Mouse (Mus musculus): ENCODE results near the gene Rapgef1. TPM values are rescaled to one million over a fixed set of nuclear protein-coding genes. Genes with fewer than 3 reads are reported as not detected.

Gene Rapgef1
- 45.3 and 52.4 TPM in 2 replicates for polyA plus RNA-seq (2012; rRNA removed)

DNA sequence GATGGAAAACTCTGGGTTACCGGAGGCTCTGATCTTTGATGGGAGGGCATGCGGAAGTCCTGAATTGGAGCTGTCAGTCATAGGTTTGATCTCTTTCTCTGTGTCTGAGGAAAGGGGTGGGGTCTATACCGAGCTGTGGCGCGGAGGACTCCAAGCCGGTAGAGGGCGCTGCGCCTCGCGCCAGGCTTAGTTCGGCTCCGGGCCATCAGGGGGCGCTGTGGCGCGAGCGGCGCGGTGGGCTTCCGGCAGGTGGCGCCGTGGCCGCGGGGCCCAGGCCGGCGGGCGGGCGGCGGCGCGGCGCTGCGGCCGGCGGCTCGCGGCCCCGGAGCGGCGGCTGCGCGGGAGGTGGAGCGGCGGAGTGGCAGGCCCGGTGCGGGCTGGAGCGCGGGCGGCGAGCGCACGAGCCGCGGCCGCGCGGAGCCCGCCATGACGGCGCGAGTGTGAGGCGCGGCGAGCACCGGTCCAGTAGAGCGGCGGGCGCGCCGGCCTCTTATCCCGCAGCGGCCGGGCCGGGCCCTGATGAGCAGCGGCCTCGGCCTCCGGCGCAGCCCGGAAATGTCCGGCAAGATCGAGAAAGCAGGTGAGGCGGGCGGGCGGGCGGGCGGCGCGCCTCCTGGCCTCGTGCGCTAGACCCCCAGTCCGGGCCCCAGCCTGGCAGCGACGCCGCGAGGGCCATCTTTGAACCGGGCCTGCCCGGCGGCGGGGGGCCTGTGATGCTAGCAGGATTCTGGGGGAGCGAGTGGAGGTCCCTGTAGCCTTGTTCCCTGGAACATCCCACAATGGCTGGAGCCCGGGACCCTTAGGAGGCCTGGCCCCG lies at the start of gene Rapgef1:
Gene Rapgef1 (plus strand): TSS at position 237 of the 817 bp plus-strand sequence.
- DNase-seq (ENCODE audit: low read depth) = no peak

DNA sequence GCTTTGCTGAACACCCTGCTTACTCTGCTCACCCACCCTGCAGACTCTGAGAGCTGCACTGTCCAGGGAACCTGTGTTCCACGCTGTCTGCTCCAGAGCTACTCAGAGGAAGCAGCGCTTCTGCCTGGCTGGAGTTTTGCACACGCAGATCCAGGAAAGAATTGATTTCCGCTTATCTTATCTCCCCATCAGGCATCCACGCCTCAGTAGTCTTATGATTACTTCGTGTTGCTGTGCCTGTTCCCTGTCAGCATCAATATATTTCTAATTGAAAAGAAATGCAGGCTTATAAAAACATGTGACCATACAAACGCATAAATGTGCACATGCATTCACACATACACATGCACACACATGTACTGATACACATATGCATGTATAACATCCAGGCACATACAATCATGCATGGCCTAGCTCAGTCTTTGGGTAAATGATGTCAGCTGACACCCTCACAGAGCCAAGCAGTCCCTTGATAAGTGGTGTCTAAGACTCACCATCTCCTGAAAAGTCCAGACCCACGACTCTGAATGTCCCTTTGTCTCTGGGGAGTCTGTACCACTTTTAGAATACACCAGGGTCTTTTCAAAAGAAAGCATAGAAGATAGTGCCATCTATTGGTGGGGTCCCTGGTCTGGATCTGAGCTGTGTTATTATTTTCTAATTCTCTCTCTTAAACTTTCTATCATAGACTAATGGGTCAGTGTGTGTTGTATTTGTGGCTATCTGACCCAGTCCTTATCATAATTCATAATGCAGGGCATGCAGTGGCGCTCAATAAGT lies 47.4 kb upstream of the Rapgef1 start:
- no peak for DNase-seq (ENCODE audit: low read depth)

DNA sequence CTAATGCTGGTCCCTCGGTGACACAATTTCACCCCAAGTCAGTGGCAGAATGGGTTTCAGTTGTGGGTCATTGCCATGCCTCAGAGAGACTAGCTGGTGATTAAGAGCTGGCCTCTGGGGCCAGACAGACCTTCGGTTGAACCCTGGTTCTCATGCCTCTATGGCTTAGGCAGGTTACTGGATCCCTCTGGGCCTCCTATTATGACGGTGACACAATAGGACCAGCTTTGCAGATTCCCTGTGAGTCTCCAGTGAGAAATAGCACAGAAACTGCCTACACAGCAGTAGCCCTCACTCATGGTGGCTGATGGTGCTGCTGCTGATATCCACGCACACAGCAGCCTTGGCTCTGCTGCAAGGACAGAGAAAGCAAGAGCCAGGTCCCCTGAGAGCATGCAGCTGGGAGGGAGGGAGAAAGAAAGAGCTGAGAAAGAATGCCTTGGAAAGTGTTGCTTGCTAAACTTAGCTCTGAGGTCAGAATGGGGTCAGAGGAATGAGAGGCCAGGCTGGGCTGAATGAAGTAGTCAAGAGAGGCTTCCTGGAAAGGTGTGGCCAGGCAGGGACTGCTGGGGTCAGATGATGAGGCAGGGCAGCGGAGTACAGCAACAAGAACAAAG lies 46.6 kb upstream of the Rapgef1 start:
- no peak for DNase-seq (ENCODE audit: low read depth)

DNA sequence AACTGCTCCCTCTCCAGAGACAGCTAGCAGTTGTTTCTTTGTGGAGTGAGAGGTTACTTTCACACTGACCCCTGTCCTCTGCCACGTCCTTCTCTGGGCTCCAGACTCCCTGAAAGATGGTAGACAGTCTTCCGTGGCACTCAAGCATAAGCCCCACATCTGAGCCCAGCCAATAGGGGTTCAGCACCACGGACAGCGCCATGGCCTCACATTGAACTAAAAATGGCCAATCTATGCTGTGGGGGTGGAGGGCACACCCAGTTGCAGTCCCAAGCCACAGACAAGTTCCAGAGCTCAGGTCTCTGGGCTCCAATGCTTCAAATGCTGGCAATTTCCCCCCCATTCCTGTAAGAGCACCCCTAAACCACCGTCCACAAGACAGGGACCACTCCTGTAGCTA lies 45.9 kb upstream of the Rapgef1 start:
- DNase-seq (ENCODE audit: low read depth) = no peak

DNA sequence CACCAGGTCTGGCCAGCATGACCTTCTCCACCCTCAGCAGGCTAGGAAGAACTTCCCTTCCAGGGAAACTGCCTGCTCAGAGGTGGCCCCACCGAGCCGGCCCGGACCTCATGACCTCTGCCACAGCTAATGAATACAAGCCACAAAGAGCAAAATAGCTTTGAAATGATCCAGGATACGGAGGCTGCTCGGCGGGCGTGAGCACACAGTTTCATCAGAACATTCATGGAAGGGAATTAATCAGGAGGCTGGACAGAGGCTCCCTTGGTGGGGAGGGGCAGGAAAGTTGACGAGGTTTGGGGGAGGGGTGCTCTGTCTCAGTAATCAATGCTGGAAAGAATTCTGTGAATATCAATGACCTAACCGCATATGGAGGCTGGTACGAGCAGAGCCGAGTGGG lies 45.3 kb upstream of the Rapgef1 start:
- no peak for DNase-seq (ENCODE audit: low read depth)

DNA sequence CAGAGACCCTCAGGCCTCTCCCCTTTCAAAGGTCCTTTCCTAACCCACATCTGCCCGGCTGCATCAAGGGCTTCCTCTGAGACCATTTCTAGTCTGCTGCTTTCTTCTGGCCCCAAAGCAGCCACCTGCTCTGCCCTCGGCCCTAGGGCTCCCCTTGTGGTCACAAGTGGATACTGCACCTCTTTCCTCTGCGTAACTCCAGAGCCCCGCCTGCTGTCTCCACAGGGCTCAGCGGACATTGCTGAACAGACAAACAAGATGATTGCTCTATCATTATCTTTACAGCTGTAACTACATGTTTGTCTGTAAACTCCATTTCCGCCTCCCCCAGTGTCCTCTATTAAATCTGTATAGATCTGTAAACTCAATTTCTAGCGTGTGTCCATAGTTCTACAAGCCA lies 37.1 kb upstream of the Rapgef1 start:
- no peak for DNase-seq (ENCODE audit: low read depth)

DNA sequence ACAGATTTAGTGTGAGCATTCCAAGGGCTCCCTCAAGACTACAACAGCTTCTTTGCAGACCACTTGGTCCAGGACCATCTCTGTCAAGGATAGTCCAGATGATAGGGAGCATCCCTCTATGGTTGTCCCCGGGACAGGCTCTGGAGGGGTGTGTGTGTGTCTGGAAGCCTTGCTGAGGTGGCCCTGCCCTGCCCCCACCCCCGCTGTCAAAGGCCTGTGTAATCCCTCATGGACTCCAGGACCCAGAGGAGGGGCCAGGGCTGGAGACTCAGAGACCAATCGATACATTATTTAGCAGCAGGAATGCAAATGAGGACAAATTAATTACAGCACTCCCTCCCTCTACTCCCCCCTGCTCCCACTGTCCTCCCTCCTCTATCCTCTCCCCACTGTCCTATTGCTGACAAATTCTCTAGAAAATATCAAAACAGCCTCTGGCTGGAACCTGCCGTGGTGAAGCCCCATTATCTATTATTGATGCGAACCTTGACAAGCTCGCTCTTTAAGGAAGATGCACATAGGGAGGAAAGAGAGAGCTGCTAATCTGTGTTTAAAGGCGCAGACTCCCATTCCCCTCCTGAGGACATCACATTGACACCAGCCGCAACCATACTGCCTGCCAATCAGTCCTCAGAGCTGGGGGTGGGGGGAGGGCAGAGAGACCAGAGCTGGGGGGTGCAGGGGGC lies 33.4 kb upstream of the Rapgef1 start:
- no peak for DNase-seq (ENCODE audit: low read depth)

DNA sequence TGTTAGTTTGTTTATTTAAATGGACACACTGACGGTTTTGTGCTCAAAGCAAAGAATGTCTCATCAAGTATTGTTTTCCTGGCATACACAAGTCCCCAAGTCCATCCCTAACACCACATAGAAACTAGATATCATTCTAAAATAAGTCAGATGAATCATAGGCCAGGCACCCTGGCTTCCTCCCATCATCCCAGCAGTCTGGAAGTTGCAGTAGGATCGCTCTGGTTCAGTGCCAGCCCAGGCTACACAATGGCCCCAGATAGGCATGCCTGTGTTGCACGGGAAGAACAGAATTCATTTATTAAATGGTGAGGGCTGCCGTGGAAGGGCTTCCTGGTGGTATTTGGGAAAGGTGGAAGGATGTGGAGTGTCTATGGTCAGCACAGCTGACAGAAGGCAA lies 31.5 kb upstream of the Rapgef1 start:
- no peak for DNase-seq (ENCODE audit: low read depth)

DNA sequence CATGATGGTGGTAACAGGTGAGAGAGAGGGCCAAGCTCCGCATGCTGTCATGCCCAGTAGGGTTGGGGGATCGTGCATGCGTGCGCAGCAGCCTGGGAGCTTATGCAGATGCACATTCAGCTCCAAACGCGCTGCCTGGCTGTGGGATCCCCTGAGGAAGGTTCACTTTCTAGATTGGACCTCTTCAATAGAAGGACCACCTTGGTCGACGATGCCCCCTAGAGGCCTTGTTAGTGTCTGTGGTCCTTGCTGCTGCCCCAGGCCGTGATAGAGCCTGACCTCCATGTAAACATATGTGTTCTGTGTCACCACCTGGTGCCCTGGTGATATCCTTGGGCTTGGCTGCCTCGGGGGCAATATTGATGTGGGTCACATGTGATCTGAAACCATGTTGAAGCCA lies 30.3 kb upstream of the Rapgef1 start:
- no peak for DNase-seq (ENCODE audit: low read depth)

DNA sequence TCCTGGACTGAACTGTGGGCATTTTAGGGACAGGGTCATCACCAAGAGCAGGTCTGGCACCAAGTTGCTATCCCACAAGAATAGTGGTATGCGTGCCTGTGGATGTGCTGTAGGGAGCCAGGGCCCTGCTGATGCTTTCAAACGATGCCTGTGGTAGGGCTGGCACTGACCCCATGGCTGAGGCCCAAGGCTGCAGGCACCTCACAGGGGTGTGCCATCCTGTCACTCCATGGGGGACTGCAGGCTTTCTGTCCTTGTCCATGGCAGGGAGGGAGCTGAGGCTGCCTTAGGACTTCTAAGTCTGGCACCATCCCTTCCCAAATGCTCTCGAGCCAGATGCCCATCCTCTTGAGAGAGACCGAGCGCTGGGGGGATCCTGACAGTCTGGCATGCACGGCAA lies 27.9 kb upstream of the Rapgef1 start:
- no peak for DNase-seq (ENCODE audit: low read depth)

DNA sequence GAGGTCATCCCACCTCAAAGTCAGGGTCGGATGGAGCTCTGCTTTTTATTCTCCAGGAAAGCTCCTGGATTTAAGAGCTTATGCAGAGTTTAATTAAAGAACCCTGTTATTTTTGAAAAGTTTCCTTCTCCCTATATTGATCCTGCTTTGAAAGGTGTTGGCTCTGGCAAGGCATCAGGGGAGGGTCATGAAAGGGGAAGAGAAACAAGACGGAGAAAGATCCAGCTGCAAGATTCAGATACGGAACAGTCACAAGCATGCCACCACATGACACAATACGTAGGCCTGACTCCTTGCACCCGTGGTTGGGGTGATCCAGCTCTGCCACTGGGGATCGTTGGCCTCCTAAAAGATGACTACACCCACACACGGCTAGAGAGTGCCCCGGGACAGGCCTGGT lies 27.0 kb upstream of the Rapgef1 start:
- DNase-seq (ENCODE audit: low read depth) = no peak

DNA sequence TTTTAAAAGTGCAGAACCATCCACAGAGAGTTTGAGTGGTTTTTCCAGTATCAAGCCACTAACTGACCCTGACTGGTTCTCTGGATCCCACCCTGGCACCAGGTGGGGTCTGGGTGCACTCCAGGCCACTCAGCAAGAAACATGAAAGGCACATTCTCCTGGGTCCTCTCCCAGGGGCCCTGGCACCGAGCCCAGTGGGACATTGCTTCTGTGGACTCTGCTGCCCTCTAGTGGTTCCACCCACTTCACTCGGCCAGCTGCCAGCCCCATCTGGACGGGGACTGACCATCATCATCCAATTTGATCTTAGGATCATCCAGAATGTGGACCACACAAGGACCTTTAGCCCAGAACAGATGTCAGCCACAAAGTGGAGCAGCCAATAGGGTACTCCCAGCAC lies 15.6 kb upstream of the Rapgef1 start:
- DNase-seq (ENCODE audit: low read depth) = no peak

DNA sequence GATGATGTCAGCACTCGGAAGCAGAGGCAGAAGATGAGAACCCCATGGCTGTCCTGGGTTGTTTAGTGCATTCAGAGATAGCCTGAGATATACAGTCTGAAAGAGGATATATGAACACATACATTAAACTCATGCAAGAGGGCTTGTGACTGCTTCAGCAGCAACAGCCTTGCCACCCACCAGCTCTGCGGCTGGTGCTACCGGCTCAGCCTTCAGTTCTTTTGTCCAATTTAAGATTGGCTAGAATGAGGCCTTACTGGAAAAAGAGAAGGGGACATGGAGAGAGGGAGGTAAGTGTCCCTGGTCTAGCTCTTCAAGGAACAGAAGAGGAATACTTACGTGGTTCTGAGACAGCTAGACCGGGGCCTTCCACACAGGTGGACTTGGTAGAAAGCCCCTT lies 13.9 kb upstream of the Rapgef1 start:
- DNase-seq (ENCODE audit: low read depth) = no peak

DNA sequence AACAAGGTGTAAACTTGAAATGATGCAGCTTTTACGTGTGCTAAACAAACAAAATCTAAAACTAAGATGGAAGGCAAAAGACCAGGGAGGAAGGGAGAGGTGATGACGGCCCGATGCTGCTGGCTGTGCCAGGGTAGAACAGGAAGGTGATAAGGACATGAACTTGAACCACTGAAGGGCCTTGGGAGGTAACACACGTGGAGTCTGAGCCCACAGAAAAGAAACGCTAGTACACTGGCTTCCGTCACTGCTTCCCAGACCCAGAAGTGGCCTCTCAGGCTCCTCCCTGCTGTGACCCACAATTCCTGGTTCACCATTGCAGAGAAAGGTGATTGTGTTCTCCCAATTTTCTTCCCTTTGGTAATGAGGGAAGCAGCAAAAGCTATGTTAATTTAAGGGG lies 13.1 kb upstream of the Rapgef1 start:
- no peak for DNase-seq (ENCODE audit: low read depth)

DNA sequence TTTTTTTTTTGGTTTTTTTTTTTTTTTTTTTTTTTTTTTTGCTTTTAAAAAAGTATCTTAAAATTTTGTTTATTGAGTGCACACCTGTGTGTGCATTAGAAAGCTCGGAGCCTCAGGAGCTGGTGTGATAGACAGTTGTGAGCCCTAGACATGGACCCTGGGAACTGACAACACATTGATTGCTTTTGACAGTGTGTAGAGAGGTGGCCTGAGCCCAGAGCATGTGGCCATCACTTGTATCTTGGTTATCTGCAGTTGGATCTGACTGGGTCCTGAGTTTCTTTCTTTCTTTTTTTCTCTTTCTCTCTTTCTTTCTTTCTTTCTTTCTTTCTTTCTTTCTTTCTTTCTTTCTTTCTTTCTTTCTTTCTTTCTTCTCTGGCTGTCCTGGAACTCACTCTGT lies 2.2 kb upstream of the Rapgef1 start:
- DNase-seq (ENCODE audit: low read depth) = no peak

DNA sequence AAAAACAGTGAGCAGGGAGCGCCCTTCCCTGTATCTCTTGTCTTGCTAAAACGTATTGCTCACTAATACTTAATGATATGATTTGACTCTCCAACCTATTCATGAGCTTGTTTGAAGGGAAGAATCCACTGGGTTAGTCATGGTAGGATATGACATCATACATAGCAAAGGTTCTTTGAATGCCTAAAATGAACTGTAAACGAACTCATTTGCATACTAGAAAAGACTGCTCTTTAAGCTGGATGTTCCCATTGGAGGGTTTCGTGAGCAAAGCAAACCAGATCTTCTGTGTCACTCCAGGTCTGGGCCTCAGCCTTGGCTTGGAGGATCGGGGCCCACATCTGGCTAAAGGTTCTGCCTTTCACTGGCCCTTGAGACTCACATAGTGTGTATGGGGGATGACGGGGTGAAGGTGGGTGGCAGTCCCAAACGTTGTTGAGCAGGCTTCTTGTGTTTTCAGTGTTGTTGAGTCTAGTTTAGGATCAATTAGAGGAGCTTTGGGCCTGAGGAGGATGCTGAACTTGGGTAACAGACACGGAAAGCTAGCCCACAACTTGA lies 515 bp upstream of the Rapgef1 start:
- DNase-seq (ENCODE audit: low read depth) = no peak

DNA sequence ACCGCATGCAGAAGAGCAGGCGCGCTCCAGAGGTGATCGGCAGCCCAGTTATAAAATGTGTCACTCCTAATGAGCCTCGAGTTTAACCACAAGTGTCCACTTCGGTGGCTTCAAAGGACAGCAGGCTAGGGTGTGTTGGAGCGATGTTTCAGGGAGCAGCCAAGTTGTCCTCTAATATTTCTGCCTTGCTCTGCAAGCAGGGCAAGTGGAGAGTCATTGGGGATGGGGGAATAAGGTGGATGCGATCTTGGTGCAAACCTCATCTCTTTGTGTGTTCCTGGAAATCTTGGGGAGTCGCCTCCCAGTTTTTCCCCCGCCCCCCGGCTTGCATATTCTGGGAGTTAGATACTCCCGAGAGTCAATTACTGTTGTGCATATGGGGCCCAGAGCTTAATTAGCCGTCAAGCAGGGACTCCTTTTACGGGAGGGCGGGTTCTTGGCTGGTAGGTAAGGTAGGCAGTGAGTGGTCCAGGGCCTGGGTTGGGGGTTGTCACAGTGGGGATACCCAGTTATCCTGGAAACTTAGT lies 844 bp downstream of the Rapgef1 start:
- no peak for DNase-seq (ENCODE audit: low read depth)

DNA sequence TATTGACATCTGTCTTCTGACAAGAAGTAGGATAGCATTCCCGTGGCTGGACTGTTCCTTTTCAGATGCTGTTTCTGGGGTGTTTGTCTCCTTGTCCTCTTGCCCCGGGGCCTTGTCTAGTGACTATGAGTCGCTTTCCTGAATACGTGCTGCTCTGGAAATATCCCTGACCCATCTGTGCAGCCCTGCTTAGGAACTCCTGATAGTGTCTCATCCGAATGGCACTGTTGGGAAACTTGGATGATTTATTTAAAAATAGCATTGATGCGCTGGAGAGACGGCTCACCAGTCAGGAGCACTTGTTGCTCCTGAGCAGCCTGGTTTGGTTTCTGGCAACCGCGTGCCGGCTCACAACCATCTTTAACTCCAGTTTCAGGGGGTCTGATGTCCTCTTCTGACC lies 1.6 kb downstream of the Rapgef1 start:
- DNase-seq (ENCODE audit: low read depth) = no peak

DNA sequence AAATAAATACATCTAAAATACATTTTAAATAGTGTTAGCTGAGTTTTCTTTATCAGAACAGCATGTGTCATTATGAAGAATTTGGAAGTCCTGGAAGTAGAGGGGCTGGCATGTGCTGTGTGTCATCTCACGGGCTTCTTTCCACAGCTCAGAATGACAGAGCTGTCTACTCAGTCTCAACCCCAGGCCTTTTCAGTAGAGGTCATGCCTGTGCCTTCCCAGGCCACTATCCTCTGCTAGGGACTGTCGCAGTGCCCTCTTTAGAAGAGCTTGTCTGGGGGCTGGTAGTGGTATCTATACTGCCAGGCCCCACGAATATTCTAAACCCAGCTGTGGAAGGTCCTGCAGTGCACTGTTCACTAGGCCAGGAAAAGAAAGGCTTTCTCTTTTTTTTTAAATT lies 2.1 kb downstream of the Rapgef1 start:
- DNase-seq (ENCODE audit: low read depth) = no peak

DNA sequence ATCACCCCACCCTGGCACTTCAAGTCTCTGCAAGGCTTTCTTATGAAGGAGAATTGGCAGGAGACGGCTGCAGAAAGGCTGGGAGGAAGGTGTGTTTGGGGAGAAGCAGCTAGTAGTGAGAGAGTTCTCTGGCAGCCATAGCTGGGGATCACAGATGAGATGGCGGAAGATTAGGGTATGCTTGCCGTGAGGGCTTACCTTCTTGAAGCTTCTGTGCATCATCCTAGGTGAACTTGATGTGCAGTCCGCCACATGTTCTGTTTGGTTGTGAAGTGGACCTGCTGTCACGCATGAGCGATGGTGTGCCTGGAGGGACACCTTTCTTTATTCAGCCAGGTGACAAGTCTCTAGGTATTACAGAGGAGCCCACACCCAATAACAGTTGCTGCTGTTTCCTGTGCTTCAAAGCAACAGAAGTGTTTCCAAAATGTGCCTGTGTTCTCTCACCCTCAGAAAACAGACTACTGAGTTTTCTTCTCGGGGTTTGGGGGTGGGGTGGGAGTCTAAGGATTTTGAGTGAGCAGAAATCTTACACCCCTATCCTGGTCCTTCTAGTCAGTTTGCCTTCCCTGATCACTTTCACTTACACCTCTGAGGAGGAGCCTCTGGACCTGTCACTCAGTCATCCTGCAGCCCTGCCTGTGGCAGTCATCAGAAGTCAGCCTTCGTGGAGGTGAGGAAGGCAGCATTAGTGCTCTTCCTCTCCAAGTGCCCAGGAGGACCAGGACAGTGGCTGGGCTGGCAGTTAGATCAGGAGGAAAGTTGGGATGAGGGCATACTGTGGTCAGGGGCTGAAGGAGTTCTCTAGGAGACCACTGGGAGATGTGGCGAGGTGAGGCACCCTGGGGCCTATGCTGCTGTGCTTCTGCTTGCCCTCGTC lies 2.8 kb downstream of the Rapgef1 start:
- no peak for DNase-seq (ENCODE audit: low read depth)
